Mouse (Mus musculus) G1E (cell line): ENCODE data around the gene Majin.

Experiments
- CTCF ChIP-seq: IDR thresholded peaks from 2 replicates; pipeline ENCODE4 v1.5.1; 2012; ENCODE audit warnings: low read depth, low read length, inconsistent platforms, mixed read lengths
- GATA1 ChIP-seq: IDR thresholded peaks from 2 replicates; pipeline ENCODE4 v1.6.1; 2012; ENCODE audit warnings: borderline replicate concordance, low read length, inconsistent platforms, mixed read lengths
- GATA2 ChIP-seq: IDR thresholded peaks from 2 replicates; pipeline ENCODE4 v1.6.1; 2012; ENCODE audit warnings: low read depth, low read length, inconsistent platforms, borderline replicate concordance
- POLR2AphosphoS5 ChIP-seq: IDR thresholded peaks from 2 replicates; pipeline ENCODE4 v1.6.1; 2012; ENCODE audit warnings: low read depth, low read length, inconsistent platforms; ENCODE audit not compliant: insufficient replicate concordance
- TAL1 ChIP-seq: conservative IDR thresholded peaks from 2 replicates; pipeline ENCODE4 v1.6.1; 2012; ENCODE audit warnings: low read depth, low read length, inconsistent platforms, mixed read lengths

- TF ChIP-seq CTCF (no peak), GATA1 (no peak), TAL1 (no peak), POLR2AphosphoS5 (no peak), GATA2 (no peak)
These were observed 29.0 kb upstream of the Majin start for GRCm38 (mm10) chr19:6155174-6155573.
